Mouse (Mus musculus) v-Abl transformed pro-B cells (cell line): ENCODE results near the gene Trcg1.

ENCODE experiments used
- in situ Hi-C, 2 experiments: fragments of 400-800 bp; cut with MboI; formaldehyde crosslinking; loops; one replicate each; pipeline ENCODE4 v1.15.1; 2025; ENCODE audit not compliant: unreplicated experiment in 2 of 2

Gene Trcg1

DNA sequence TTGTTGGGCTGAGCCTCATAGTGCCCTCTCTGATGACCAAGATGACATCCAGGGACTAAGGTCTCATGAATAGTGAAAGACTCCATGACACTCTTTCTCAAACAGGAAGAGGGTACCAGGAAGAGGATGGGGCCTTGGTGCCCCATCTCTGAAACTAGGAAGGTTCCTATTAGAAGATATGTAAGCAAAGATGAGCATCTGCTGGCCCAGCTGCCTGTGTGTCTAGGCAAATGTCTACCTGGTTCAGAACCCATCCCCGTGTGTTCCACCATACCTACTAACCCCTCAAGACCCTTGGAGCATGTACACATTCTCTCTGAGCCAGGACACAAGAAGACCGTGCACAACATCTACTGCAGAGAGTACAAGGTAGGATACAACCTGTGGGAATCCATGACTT lies at the start of gene Trcg1:
Gene Trcg1 (plus strand): TSS at position 301 of the 400 bp plus-strand sequence.
- in situ Hi-C loops: loop anchor here in 1 of 2 experiments (25.0 kb wide), 2 partner anchors 451 to 776 kb away; partner anchors contain the start of genes Cyp11a1, Cyp1a1 and Cyp1a2

DNA sequence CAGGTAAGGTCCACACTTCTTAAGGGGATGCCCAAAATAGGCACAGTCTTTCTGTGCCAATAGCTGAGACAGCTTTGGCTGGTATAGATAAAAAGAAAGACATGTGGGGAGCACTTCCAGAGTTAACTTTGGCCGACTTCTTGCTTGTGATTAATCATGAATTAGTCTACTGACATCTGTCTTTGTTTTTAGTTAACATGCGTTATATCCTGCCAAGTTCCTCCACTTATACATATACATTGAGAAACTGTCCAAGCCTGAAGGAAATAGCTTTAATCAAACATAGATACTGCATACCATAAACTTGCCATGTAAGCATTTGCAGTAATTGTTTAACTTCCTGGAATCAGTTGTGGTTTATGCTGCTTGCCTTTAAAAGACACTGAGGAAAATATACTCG lies 39.6 kb upstream of the Trcg1 start:
- in situ Hi-C loops: no loop called here

DNA sequence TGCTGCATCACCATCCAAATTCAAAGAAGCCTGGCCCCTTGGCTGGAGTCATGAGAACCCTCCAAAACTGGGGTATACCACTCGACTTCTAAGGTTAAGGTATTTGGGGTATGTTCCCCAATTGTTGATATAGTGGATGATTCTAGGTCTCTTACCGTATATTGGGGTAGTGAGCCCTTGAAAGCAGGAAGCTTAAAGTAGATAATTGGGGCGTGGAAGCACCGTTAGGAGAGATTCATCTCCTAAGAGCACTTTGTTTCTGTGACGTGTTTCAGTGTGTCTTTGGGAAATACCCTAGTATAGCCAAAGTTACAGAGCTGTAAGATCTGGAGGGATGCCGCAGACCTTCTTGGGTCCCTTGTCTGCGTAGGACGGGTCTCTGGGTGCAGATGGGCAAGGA lies 38.9 kb upstream of the Trcg1 start:
- in situ Hi-C loops: no loop called here

DNA sequence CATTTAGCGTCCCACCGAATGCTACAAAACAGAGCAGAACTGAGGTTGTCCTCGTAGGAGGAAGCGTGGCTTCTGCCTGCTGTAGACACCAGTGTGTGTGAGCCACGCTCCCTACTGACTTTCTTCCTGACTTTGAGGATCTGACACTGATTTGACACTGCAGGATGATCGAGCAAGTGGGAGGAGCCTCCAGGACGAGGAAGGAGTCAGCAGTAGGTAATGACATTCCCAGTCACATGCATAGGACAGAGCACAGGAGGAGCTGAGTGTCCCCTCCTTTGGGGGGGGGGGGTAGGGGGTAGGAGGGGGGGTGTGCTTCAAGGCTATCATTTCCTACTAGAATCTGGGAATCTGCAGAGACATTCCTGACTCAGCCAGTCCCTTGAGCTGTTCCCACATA lies 33.4 kb upstream of the Trcg1 start:
- in situ Hi-C loops: loop anchor here in 1 of 2 experiments (25.0 kb wide), 2 partner anchors 534 to 809 kb away; partner anchors contain the start of gene Cyp11a1

DNA sequence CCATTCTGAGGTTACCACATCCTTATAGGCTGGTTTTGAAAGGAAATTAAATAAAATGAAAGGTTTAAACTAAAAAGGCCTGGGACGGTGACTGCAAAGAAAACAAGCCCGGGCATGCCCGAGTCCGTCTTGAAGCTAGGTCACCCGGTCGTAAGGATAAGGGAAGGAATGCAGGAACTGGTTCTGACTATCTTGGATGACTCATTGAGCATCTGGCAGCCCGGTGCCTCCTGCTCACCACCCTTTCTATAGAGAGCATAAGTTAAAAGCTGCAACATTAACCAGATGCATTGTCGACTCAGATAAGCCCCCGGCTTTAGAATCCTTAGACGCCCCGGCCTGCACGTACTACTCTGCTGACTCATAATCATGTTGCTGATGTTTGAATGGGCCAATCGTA lies 32.8 kb upstream of the Trcg1 start:
- in situ Hi-C loops: loop anchor here in 1 of 2 experiments (25.0 kb wide), 2 partner anchors 534 to 809 kb away; partner anchors contain the start of gene Cyp11a1

DNA sequence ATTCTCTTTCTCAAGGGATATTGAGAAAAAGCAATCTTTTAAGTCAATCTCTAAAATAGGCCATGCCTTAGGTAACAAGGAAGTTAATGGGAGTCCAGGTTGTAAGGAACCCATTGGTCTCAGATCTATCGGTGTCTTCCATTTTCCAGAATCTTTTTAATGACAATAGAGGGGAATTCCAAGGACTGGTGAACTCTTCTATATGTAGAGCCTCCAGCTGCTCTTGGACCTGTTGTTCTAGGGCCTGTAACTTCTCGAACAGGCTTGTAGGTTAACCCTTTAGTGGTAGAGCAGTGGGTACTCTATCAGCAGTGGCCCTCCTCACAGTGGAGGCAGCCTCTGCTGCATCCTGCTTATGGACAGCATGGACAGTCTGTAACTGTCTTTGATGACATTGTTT lies 29.5 kb upstream of the Trcg1 start:
- in situ Hi-C loops: loop anchor here in 1 of 2 experiments (5.0 to 25.0 kb wide), 4 partner anchors 45 to 805 kb away; partner anchors contain the start of gene Cyp11a1

DNA sequence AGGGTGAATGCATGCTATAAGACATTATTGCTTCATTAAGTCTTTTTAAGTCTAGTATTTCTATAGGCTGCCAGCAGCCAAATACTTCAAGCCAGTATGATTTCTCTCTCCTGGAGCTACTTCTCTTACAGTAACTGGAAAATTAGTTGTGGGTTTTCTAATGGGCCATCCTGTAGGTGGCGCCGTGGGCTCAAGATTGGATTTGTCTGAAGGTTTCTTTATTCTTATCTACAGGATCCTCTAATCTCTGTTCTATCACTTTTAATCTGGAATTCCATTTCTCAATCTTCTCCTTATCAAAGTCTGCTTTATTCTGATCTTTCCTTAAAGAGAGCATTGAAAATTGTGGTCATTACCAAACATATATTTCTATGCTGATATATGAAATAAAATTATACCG lies 27.0 kb upstream of the Trcg1 start:
- in situ Hi-C loops: loop anchor here in 1 of 2 experiments (5.0 to 25.0 kb wide), 4 partner anchors 47 to 803 kb away; partner anchors contain the start of gene Cyp11a1

DNA sequence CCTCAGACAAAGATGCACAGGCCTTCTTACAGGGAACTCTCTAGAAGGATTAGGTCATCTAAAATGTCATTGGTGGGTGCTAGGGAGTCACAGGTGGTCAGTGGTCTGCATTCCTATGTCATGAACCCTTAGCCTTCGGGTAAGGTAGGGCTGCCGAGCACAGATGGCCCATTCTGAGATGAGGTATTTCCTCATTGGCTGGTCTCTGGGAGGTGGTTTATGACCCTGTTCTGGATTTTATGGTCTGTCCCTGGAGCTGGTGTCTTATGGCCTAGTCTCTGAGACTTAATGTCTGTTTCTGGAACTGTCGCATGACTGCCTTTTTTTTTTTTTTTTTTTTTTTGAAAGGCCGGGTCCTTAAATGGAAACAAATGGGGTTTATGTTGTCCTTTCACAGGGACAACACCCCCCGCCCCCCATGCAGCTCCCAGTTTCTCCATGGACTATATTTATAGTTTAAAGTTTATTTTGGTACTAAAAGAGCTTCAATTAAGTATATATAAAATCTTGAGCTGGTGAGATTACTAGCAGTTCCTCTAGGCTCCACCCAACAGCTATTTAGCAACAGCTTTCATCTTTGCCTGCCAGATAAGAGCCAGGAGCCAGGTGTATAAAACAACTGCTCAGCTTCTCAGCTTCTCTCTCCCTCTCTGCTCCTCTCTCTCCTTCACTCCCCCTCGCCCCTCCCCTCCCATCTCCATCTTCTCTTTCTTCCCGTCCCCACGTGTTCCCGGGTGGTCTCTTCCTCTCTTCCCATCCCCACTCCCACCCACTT lies 23.7 kb upstream of the Trcg1 start:
- in situ Hi-C loops: loop anchor here (10.0 to 25.0 kb wide), 3 partner anchors 48 to 800 kb away; partner anchors contain the start of gene Cyp11a1 (in 1 of the 2)

DNA sequence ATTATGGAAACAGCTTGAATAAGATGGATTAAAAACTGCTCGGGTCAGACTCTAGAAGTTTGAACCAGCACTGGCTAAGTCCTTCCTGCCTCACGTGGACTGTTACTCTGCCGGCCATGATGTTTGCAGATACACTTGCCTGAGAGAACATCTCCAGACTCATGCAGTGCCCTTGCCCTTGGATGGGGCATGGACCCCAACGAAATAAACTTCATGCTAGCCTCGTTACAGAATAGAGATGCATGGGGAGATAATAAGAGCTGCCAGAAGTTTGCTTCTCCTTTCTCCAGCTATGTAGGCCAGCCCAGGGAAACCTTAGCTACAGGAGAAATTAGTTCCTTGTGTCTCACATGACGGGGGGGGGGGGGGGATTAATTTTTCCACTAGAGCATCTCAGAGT lies 21.9 kb upstream of the Trcg1 start:
- in situ Hi-C loops: loop anchor here (10.0 to 25.0 kb wide), 3 partner anchors 50 to 798 kb away; partner anchors contain the start of gene Cyp11a1 (in 1 of the 2)

DNA sequence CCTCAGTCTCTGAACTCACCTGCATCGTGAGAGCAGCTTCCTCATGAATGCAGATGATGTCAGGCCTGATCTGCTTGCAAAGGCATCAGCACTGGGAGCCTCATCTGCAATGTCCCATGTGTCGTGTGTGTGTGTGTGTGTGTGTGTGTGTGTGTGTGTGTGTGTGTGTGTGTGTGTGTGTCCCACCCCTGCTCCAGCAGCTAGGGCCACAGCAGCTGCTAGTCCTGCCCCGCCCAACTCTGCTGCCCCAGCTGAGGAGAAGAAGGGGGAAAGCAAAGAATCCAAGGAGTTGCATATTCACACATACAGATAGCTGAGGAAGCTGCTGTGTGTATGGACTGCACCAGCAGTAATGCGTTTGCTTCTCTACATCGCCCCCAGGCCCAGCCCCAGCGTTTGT lies 19.1 kb upstream of the Trcg1 start:
- in situ Hi-C loops: loop anchor here (5.0 to 25.0 kb wide), 5 partner anchors 52 to 795 kb away; partner anchors contain the start of gene Cyp11a1 (in 1 of the 2)

DNA sequence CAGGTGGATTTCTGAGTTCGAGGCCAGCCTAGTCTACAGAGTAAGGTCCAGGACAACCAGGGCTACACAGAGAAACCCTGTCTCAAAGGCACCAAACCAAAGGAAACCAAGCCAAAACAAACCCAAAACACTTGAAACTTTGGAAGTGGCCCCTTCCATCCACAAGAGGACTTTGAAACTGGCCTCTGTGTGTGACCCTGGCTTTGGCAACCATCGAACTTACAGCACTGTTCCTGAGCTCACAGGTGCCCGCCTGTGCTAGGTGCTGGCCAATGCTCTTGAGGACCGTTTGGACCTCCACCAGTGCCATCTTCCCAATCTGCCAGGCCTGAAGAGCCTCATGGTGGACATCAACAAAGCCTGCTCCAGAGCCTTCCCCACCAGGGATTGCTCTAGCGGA lies 17.6 kb upstream of the Trcg1 start:
- in situ Hi-C loops: loop anchor here (5.0 to 25.0 kb wide), 5 partner anchors 54 to 794 kb away; partner anchors contain the start of gene Cyp11a1 (in 1 of the 2)

DNA sequence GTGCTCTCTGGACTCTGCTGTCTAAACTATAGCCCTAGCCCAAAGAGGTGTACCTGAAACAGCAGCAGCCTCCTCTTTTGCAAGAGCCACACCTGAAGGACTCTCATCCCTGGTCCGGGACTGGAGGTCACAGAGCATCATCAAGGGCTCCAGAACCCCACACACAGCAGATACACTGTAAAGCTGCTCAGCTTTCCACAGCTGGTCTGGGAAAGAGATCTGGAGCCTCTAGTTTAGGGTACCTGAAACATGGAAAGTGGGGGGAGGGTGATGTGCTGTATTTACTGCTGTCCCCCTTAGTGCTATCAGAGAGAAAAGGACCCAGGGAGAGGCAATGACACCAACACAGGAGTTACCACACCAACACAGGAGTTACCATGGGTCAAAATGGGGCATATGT lies 16.8 kb upstream of the Trcg1 start:
- in situ Hi-C loops: loop anchor here (5.0 to 25.0 kb wide), 5 partner anchors 55 to 793 kb away; partner anchors contain the start of gene Cyp11a1 (in 1 of the 2)

DNA sequence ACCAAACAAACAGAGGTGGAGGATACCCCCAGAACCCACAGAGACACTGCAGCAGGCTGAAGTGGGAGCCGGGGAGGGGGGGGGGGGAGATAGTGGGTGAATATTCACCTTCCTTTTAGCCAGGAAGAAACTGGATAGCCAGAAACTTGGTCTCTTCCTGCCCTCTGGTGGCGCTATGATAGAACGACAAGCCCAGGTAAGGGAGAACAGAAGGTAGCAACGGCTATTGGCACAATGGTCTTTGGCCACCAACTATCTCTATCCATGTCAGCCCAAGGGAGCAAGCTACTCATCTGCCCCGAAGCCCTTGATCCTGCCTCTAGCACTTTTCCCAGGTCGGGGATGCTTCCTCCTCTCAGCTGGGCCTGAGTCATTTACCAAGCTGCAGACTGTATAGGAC lies 16.0 kb upstream of the Trcg1 start:
- in situ Hi-C loops: loop anchor here in 1 of 2 experiments (25.0 kb wide), 2 partner anchors 517 to 792 kb away; partner anchors contain the start of gene Cyp11a1

DNA sequence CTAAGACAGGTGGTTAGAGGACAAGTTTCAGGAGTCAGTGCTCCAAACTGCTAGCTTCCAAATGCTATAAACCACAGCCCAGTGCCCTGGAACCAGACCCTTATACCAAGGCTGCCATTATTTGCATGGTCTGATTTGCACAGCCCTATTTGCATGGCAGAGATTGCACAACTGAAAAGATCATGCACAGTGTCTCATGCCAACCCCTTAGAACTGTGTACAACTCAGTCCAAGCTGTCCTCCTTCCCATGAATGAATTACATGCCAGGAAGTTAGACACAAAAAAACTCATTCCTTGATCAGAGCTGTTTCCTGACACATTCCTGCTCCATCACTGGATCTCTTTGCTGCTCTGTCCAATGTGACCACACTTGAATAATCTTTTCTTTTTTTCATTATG lies 13.0 kb upstream of the Trcg1 start:
- in situ Hi-C loops: loop anchor here in 1 of 2 experiments (25.0 kb wide), 2 partner anchors 514 to 789 kb away; partner anchors contain the start of gene Cyp11a1

DNA sequence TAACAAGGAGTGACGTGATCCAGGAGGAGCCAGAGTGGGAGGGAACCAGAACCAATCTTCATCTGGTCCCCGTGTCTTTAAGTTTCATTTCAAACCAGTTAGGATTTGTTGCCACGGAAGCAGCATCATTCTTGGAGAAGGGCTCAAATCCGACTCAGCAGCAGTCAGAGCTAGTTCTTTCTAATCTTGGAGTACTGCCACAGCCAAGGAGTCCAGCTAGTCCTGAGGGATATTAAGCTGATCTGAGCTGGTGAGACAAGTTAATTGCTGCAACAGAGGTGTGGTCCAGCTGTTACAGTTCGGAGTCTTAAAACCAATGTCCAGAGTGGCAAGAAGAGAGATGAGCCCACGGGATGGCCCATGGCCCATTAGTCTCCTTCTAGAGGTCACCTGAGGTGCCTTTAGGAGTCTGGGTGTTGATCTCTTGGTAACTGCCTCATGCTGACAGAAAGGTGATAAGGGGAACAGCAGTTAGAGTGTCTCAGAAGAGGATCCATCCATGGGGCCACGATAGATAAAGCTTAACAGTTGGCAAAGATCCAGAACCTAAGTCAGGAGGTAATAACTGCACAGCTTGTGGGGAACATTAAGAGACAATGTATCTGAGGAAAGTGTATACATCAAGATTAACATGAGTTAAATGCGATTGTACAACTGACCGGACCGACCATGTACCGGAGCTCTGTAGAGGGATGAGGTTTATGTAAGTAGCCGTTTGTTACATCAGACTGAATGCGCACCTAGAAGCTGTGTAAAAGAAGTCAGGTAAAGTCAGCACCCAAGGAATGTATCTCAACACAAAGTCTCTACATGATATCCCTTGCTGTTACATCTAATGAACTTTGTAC lies 10.4 kb upstream of the Trcg1 start:
- in situ Hi-C loops: loop anchor here in 1 of 2 experiments (25.0 kb wide), 2 partner anchors 461 to 786 kb away; partner anchors contain the start of genes Cyp11a1, Cyp1a1 and Cyp1a2

DNA sequence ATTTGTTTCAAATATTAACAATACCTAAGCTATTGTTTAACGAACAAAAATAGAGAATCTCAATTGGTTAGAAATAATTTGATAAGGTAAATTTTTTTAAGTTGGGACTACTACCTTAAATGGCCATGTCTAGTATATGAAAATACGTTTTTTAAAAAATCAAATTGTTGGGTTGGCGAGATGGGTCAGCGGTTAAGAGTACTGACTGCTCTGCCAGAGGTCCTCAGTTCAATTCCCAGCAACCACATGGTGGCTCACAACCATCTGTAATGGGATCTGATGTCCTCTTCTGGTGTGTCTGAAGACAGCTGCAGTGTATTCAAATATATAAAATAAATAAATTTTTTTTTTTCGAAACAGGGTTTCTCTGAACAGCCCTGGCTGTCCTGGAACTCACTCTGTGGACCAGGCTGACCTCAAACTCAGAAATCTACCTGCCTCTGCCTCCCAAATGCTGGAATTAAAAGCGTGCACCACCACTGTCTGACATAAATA lies 9.7 kb upstream of the Trcg1 start:
- in situ Hi-C loops: loop anchor here in 1 of 2 experiments (25.0 kb wide), 2 partner anchors 461 to 786 kb away; partner anchors contain the start of genes Cyp11a1, Cyp1a1 and Cyp1a2

DNA sequence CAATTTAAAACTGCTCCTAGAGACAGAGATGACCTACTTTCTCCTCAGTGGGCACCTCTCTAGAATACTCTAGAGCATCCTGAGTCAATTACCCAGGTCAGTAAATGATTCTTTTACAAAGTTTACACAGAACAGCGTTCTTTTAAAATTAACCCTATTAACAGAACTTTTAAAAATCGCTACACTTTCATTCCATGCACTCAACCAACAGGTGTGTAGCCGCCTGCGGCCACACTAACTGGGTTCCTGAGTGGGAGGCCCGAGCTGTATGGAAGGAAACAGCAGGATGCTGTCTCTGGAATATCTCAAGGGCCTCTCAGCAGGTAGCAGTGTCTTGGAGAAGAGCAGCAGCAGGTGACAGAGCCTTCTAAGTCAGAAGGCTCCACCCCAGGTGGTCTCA lies 9.2 kb upstream of the Trcg1 start:
- in situ Hi-C loops: loop anchor here in 1 of 2 experiments (25.0 kb wide), 2 partner anchors 460 to 785 kb away; partner anchors contain the start of genes Cyp11a1, Cyp1a1 and Cyp1a2

DNA sequence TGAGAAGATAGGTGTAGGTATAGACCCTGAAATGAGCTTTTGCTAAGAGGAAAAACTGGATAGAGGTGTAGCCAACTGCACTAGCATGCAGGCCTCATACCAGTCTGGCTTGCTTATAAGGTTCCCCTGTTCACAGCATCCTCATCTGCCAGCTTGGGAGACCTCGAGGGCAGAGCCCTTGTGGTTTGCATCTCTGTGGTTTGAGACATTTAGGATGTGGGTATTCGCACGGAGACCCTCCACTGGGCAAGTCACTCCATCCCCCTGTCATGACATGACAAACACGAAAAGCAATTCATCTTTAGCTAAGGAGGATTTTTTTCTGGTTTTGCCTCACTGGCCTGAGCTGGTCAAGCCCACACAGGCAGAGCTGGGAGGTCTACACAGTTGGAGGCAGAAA lies 8.2 kb upstream of the Trcg1 start:
- in situ Hi-C loops: loop anchor here in 1 of 2 experiments (25.0 kb wide), 2 partner anchors 459 to 784 kb away; partner anchors contain the start of genes Cyp11a1, Cyp1a1 and Cyp1a2

DNA sequence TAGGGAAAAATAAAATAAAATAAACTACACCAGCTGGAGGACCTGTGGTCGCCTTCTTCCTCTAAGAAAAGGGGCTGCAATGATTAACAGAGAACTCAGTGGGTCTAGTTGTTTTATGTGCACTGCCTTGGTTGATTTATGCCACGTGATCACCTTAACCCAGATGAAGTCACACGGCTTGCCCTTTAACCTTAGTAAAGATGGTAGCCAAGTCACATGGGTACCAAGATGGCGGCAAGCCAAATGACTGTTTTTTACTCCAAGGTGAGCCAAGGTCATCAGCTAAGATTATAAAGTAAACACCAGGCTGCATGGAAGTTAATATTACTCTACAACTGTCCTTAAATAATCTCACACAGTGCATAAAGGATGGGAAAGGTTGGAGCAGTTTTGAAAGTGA lies 6.6 kb upstream of the Trcg1 start:
- in situ Hi-C loops: loop anchor here in 1 of 2 experiments (25.0 kb wide), 2 partner anchors 458 to 783 kb away; partner anchors contain the start of genes Cyp11a1, Cyp1a1 and Cyp1a2
